Mouse (Mus musculus) liver, embryonic 12.5 days (tissue): ENCODE data around the gene Rnf31. TPM values are rescaled to one million over a fixed set of nuclear protein-coding genes. Genes with fewer than 3 reads are reported as not detected.
A peak's percentile ranks its signal among the peaks of the same experiment; 100 is the strongest.

ENCODE experiments used
- ATAC-seq: fragments of 200-750 bp; cut with Nextera tagmentation; 2 replicates; pipeline ENCODE4 v1.8.0; 2017; ENCODE audit warnings: moderate number of reproducible peaks, mild to moderate bottlenecking, moderate library complexity
- H3K27ac ChIP-seq: fragments of 300-500 bp; sonication (generic); 2 replicates; pipeline ENCODE4 v1.5.1; 2016; ENCODE audit warnings: mild to moderate bottlenecking
- H3K27me3 ChIP-seq: fragments of 300-500 bp; sonication (generic); replicated peaks from 2 replicates; pipeline ENCODE4 v1.6.1; 2016; ENCODE audit warnings: mild to moderate bottlenecking, moderate library complexity
- H3K36me3 ChIP-seq: fragments of 300-500 bp; sonication (generic); 2 replicates; pipeline ENCODE4 v1.6.1; 2016; ENCODE audit warnings: mild to moderate bottlenecking, moderate library complexity
- H3K4me1 ChIP-seq: fragments of 300-500 bp; sonication (generic); 2 replicates; pipeline ENCODE4 v1.6.1; 2016
- H3K4me2 ChIP-seq: fragments of 300-500 bp; sonication (generic); 2 replicates; pipeline ENCODE4 v1.6.1; 2016; ENCODE audit warnings: mild to moderate bottlenecking, moderate library complexity
- H3K4me3 ChIP-seq: fragments of 300-500 bp; sonication (generic); 2 replicates; pipeline ENCODE4 v1.5.1; 2016; ENCODE audit warnings: mild to moderate bottlenecking, moderate library complexity
- H3K9ac ChIP-seq: fragments of 300-500 bp; sonication (generic); 2 replicates; pipeline ENCODE4 v1.6.1; 2016; ENCODE audit warnings: mild to moderate bottlenecking, moderate library complexity
- H3K9me3 ChIP-seq: fragments of 300-500 bp; sonication (generic); replicated peaks from 2 replicates; pipeline ENCODE4 v1.6.1; 2016; ENCODE audit warnings: mild to moderate bottlenecking, moderate library complexity
- WGBS: fragments of 180-500 bp; shearing (Covaris S2); methylation state at CpG from one replicate; pipeline ENCODE4 v1.1.7; 2016; ENCODE audit not compliant: insufficient replicate concordance; 5-methylcytosine and 5-hydroxymethylcytosine counted together
- polyA plus RNA-seq: library from polyadenylated mRNA; unstranded; fragments of >200 nt; fragmentation: Nextera tagmentation; extraction: Ambion mirVana; gene quantifications from 2 replicates; pipeline ENCODE4 v1.2.1, GENCODE M21; 2016

The Rnf31 gene
- polyA plus RNA-seq, 1 experiment from 2014 or later, result 14.2 TPM

DNA sequence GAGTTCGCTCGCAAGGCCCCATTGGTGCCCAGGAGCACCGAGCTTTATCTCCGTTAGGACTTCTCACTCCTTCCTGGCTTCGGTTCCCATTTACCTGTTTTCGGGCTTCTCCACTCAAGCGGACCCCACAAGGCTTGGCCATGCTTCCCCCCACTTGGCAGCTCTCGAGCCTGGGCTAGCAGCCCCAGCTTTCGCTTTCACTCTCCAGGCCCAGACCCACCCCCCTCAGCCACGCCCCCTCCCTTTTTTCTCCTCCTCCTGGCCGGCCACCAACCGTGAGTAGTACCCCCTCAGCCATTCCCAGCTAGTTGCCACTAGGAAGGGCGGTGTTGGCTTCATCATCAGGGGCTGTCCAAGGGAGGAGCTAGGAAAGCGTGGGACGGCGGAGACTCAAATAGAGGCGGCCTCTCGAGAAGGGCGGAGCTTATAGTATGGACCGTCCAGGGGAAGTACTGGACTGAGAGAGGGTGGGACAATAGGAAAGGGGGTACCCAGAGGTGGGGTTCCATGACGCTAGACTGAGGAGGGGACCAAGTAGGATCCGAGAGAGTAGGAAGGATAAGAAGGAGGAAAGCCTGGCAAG lies 669 bp upstream of the Rnf31 start, which contains the start of gene Psme2:
Gene Psme2, minus strand, starts transcription at position 366 of the 583 bp plus-strand sequence.
- Histone ChIP-seq H3K4me2 (peak within 1 kb of the TSS; percentile 93), H3K4me3 (peak within 1 kb of the TSS; percentile 82), H3K9me3 (no peaks in the 10 kb centered on the region), H3K27me3 (no peaks in the 10 kb centered on the region), H3K36me3 (peaks cover 51% of the 10 kb centered on the region), H3K4me1 (peaks cover 66% of the 10 kb centered on the region), H3K9ac (peak within 1 kb of the TSS; percentile 92), H3K27ac (peak within 1 kb of the TSS; percentile 94)
- WGBS, result under 1% methylated on average over 22 of the region's 22 CpGs
- peak; percentile 86 for ATAC-seq

DNA sequence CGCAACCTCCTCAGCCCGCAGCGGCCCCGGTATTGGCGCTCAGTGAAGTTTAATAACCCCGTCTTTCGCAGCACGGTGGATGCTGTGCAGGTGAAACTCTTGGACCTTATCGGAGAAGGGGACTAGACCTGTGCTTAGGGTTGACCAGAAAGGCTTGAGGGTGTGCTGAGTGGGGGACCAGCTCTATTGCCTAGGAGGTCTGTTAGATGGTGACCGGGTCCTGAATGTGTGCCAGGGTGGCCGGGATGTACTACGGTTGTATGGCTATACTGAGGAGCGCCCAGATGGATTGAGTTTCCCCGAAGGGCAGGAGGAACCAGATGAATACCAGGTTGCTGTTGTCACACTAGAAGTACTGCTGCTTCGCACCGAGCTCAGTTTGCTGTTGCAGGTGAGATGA lies 718 bp downstream of the Rnf31 start:
- peak overlapping the region; percentile 93 for H3K4me2 ChIP-seq
- no peaks in the 10 kb centered on the region for H3K27me3 ChIP-seq
- no peaks in the 10 kb centered on the region for H3K9me3 ChIP-seq
- peak overlapping the region; percentile 94 for H3K27ac ChIP-seq
- peaks cover 52% of the 10 kb centered on the region for H3K4me1 ChIP-seq
- H3K4me3 ChIP-seq, result peak overlapping the region; percentile 82
- WGBS, result 4% methylated on average over 16 of the region's 16 CpGs
- H3K36me3 ChIP-seq, result peaks cover 60% of the 10 kb centered on the region
- H3K9ac ChIP-seq, result peak overlapping the region; percentile 92
- no peak for ATAC-seq

GRCm38 (mm10) chr14:55596036-55596690 lies 4.7 kb downstream of the Rnf31 start:
- no peak overlapping the region for H3K4me3 ChIP-seq
- peaks cover 24% of the 10 kb centered on the region for H3K4me1 ChIP-seq
- H3K27ac ChIP-seq, result 0 out of 2 replicates have a peak overlapping the region, but pooled peaks have one; percentile 12
- H3K27me3 ChIP-seq, result no peaks in the 10 kb centered on the region
- no peak overlapping the region for H3K9ac ChIP-seq
- H3K36me3 ChIP-seq, result peaks cover 76% of the 10 kb centered on the region
- H3K9me3 ChIP-seq, result no peaks in the 10 kb centered on the region
- no peak for ATAC-seq
- H3K4me2 ChIP-seq, result no peak overlapping the region
- 87% methylated on average over 13 of the region's 13 CpGs for WGBS

DNA sequence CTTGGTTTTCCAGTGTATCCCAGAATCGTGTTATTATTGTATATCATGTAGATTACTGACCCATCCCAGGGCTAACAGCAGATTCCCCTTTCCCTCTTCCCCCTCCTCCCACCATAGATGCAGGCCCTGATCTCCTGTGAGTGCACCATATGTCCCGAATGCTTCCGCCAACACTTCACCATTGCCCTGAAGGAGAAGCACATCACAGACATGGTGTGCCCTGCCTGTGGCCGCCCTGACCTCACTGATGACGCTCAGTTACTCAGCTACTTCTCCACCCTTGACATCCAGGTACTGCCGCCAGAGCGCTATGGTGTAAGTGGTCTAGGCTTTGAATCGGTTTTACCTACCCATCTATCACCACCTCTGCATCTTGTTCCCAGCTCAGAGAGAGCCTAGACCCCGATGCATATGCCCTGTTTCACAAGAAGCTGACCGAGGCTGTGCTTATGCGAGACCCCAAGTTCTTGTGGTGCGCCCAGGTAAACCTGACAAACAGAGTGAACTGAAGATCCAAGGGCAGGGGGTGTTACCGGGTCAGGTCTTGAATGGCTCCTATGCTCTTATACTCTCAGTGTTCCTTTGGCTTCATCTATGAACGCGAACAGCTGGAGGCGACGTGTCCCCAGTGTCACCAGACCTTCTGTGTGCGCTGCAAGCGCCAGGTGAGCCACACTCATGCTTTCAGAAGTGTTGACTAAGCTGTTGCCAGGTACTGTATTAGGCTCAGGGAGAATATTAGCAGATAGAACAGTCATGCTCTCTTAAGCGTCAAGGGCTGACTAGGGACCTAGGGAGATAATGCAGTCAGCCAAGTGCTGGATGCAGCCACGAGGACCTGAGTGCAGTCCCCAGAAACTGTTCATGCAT lies 7.2 kb downstream of the Rnf31 start:
- peaks cover 96% of the 10 kb centered on the region for H3K36me3 ChIP-seq

DNA sequence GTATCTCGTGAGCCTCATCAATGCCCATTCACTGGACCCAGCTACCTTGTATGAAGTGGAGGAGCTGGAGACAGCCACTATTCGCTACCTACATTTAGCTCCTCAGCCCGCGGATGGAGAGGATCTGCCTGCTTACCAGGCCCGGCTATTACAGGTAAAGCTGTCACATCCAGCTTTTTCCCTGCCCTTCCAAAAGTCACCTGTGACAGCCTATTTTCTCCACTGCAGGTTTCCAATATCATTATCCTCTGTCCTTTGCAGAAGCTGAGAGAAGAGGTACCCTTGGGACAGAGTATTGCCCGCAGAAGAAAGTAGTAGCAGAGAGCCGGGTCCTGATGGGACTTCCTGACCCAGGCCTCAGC lies 11.7 kb downstream of the Rnf31 start, which contains the start of gene Irf9:
Gene Irf9, plus strand, starts transcription at position 301 of the 362 bp plus-strand sequence.
- Histone ChIP-seq H3K27ac (peak within 1 kb of the TSS; percentile 94), H3K9ac (peak within 1 kb of the TSS; percentile 72), H3K4me2 (peak within 1 kb of the TSS; percentile 70), H3K27me3 (no peaks in the 10 kb centered on the region), H3K4me3 (peak within 1 kb of the TSS; percentile 63), H3K36me3 (peaks cover 86% of the 10 kb centered on the region), H3K4me1 (peaks cover 46% of the 10 kb centered on the region), H3K9me3 (no peaks in the 10 kb centered on the region)
- no peak for ATAC-seq
- 81% methylated on average over 7 of the region's 7 CpGs for WGBS

More for the DNA sequence above, 7.2 kb downstream of the Rnf31 start:
- no peak overlapping the region for H3K9ac ChIP-seq
- no peaks in the 10 kb centered on the region for H3K9me3 ChIP-seq
- H3K4me2 ChIP-seq, result no peak overlapping the region
- no peak overlapping the region for H3K27ac ChIP-seq
- H3K4me3 ChIP-seq, result no peak overlapping the region
- H3K4me1 ChIP-seq, result peaks cover 21% of the 10 kb centered on the region
- WGBS, result 92% methylated on average over 21 of the region's 21 CpGs
- ATAC-seq, result no peak
- no peaks in the 10 kb centered on the region for H3K27me3 ChIP-seq

GRCm38 (mm10) chr14:55603633-55604576 lies 12.4 kb downstream of the Rnf31 start:
- Histone ChIP-seq H3K36me3 (peaks cover 86% of the 10 kb centered on the region), H3K4me3 (peak overlapping the region; percentile 63), H3K27me3 (no peaks in the 10 kb centered on the region), H3K9me3 (no peaks in the 10 kb centered on the region), H3K4me1 (peaks cover 46% of the 10 kb centered on the region), H3K4me2 (peak overlapping the region; percentile 70), H3K9ac (peak overlapping the region; percentile 72), H3K27ac (peak overlapping the region; percentile 94)
- peak; percentile 94 for ATAC-seq
- WGBS, result 16% methylated on average over 19 of the region's 19 CpGs

DNA sequence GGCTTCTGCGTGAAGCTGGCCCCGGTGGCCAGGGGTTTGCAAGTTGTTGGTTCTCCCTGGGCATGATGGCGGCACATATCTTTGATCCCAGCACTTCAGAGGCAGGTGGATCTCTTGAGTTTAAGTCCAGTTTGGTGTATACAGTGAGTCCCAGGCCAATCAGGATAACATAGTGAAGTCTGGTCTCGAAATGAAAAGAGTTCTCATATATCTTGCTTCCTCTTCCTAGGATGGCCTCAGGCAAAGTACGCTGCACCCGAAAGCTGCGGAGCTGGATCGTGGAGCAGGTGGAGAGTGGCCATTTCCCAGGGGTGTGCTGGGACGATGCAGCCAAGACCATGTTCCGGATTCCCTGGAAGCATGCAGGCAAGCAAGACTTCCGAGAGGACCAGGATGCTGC lies 13.3 kb downstream of the Rnf31 start:
- no peak for ATAC-seq
- WGBS, result 87% methylated on average over 11 of the region's 11 CpGs
- Histone ChIP-seq H3K9me3 (no peaks in the 10 kb centered on the region), H3K36me3 (peaks cover 86% of the 10 kb centered on the region), H3K27ac (peak overlapping the region; percentile 94), H3K9ac (peak overlapping the region; percentile 70), H3K4me2 (peak overlapping the region; percentile 70), H3K4me1 (peaks cover 46% of the 10 kb centered on the region), H3K4me3 (peak overlapping the region; percentile 63), H3K27me3 (no peaks in the 10 kb centered on the region)

GRCm38 (mm10) chr14:55605743-55606459 lies 14.4 kb downstream of the Rnf31 start:
- Histone ChIP-seq H3K9me3 (no peaks in the 10 kb centered on the region), H3K27ac (peak overlapping the region; percentile 72), H3K36me3 (peaks cover 84% of the 10 kb centered on the region), H3K27me3 (no peaks in the 10 kb centered on the region), H3K9ac (peak overlapping the region; percentile 59), H3K4me2 (peak overlapping the region; percentile 70), H3K4me1 (peaks cover 46% of the 10 kb centered on the region), H3K4me3 (peak overlapping the region; percentile 35)
- peak; percentile 37; the same call in 1 of the 2 replicates for ATAC-seq
- WGBS, result 72% methylated on average over 16 of the region's 16 CpGs

- no peak for ATAC-seq
- WGBS, result 93% methylated on average over 6 of the region's 6 CpGs
- no peak overlapping the region for H3K4me3 ChIP-seq
- H3K9ac ChIP-seq, result no peak overlapping the region
- no peak overlapping the region for H3K27ac ChIP-seq
- no peak overlapping the region for H3K4me2 ChIP-seq
- no peaks in the 10 kb centered on the region for H3K27me3 ChIP-seq
- H3K4me1 ChIP-seq, result peaks cover 45% of the 10 kb centered on the region
- peaks cover 61% of the 10 kb centered on the region for H3K36me3 ChIP-seq
- no peaks in the 10 kb centered on the region for H3K9me3 ChIP-seq
Observed at GRCm38 (mm10) chr14:55608339-55608738, 16.8 kb downstream of the Rnf31 start.

- Histone ChIP-seq H3K9me3 (no peaks in the 10 kb centered on the region), H3K4me1 (peaks cover 56% of the 10 kb centered on the region), H3K4me3 (no peak overlapping the region), H3K9ac (no peak overlapping the region), H3K4me2 (no peak overlapping the region), H3K27me3 (no peaks in the 10 kb centered on the region), H3K27ac (peak overlapping the region; percentile 63; the same call in 1 of the 2 replicates), H3K36me3 (peaks cover 24% of the 10 kb centered on the region)
- no peak for ATAC-seq
- 69% methylated on average over 6 of the region's 6 CpGs for WGBS
Observed at GRCm38 (mm10) chr14:55613346-55613745, 21.8 kb downstream of the Rnf31 start.
